Mouse (Mus musculus): Measurements from ENCODE around the gene Zcchc14.
"Not testable (repeated sequence)": the region's sequence is repeated elsewhere in the genome, so short reads cannot be mapped to it uniquely, and the experiment has no call there.

Zcchc14 gene

GRCm38 (mm10) chr8:121620801-121621516, 31.7 kb downstream of the Zcchc14 start:
- DNase-seq = peak; percentile 89 to 90

DNA sequence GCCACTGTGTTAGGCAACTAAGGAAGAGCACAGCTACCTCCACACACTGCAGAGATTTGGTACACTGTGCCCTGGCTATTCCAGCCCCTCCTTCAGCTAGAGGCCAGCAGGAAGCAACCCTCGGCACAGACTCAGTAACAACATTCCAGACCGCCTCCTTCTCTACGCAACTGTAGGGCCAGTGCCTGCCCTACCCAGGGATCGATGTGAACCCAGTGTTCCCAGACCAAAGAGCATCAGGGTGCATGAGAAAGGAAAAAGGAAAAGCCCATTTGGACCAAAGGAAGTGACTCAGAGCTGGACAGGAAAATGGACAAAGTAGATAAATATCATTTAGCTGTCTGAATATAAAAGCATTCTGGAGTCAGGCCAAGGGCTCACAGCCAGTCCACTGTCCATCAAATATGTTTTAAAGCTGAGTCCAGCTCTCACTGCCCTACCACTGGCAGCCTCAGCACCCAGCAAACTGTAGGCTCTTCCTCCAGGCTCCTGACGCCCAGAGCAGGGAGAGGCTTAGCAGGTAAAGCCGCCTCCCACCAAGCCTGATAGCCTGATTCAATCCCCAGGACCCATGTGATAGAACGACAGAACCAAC, 33.2 kb downstream of the Zcchc14 start:
- peak; percentile 87 to 94 for DNase-seq

DNA sequence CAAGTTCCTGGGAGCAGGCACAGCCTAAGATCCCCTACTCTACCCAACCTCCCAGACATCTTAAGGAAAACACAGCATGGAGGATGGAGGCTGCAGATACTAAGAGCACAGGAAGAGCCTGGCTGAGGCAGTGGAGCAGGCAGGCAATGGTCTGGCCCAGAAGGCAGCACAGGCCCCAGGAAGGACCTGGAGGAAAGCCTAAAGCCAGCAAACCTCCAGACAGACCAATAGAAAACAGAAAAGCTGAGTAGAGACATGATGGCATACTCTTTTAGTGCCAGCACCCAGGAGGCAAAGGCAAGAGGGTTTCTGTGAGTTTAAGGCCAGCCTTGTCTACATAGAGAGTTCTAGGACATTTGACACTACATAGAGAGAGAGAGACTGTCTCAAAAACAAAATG, 39.3 kb downstream of the Zcchc14 start:
- DNase-seq = no peak

GRCm38 (mm10) chr8:121609916-121610315, 42.8 kb downstream of the Zcchc14 start:
- no peak for DNase-seq

DNA sequence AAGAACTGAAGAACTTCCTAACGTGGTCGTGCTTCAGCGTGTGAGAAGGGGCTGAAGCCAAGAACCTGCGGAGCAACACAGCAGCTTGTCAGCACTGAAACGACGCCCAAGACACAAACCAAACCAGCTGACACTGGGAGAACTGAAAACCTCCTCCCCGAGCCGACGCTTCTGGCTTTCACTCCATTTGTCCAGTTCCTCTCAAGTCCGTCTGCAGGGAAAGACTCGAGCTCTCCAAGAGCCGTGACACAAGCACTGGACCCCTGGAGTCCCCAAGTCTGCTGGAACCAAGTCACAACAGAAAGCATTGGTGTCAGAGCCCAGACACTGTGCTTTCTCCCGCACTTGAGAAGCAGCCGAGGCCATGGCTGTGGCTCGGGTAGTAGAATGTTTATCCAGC, 43.5 kb downstream of the Zcchc14 start:
- DNase-seq = no peak

DNA sequence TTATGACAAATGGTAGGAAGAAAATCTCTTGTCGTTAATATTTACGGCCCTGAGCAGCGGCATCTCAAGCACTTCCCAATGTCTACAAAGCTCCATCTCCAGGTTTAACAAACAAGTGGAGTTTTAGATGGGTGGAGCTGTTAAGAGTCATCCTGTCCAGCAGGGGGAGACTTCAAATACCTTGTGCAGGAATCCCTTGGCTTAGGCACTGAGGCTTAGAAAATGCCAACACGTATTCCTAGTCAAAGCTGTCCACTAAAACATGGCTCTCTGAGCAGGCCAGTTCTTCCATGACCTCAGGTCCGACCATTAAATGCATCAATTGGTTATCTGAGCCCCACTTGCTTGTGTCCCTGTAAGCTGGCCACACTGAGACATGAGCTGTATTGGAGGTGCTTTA, 45.0 kb downstream of the Zcchc14 start:
- DNase-seq = peak in 1 of 2 experiments; percentile 33

- no peak for DNase-seq
These were observed 48.9 kb downstream of the Zcchc14 start for GRCm38 (mm10) chr8:121603801-121604200.

GRCm38 (mm10) chr8:121602860-121603259, 49.8 kb downstream of the Zcchc14 start:
- DNase-seq = peak; percentile 85 to 87

DNA sequence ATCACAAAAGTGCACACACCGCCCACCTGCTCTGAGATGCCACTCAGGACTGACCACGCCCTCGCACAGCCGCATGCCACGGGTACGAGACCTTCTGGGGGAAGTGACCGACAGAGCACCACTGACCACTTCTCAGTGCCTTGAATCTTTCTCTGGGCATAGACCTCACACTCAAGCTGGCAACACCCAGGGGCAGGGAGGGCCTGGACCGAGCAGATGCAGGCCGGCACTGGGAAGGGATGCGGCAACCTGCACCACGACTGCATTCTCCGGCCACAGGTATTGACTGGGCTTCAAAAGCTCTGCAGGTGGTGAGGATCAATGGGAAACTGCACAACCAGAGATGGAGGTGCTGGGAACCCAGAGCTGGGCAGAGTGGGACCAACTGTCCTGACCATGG, 50.3 kb downstream of the Zcchc14 start:
- no peak for DNase-seq

DNA sequence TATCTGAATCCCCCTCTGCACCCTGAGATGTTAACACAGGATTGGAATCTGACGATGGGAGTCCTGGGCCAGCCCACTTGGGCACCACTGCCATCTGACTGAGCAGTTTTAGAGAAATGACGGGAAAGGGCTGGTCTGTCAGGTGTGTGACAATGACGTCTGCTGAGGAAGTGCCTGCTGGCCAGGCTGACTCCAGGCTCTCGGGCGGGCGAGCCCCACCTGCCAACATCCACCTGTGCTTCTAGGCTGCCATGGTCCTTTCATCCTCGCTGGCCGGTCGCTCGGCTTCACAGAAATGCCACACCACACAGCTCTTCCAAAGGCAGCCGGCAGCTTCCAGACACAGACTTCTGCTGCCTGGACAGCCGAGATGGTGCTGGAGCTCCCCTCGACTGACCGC, 52.9 kb downstream of the Zcchc14 start:
- no peak for DNase-seq

- DNase-seq = peak; percentile 88 to 93
These were observed 53.8 kb downstream of the Zcchc14 start for GRCm38 (mm10) chr8:121598892-121599291.

GRCm38 (mm10) chr8:121598190-121598589, 54.5 kb downstream of the Zcchc14 start:
- no peak for DNase-seq

DNA sequence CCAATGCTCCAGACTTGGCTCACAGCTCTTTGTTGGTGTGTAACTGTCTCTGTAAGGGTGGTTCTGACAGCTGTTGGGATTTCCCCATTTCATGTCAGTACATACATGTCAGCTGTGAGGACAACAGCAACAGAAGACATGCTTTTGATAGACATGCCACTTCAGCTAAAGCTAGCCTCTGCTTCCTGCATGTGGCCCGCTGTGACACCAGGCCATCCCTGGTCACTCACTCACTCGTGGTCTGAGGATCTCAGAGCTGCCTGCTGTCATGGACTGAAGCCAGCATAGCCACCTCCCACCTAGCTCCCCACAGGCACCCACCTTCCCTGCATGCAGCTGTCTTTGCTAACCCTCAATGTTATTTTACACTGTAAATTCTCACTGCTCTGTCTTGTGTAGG, 55.2 kb downstream of the Zcchc14 start:
- not testable (repeated sequence) for DNase-seq

GRCm38 (mm10) chr8:121593983-121594382, 58.7 kb downstream of the Zcchc14 start:
- peak; percentile 77 to 81 for DNase-seq

DNA sequence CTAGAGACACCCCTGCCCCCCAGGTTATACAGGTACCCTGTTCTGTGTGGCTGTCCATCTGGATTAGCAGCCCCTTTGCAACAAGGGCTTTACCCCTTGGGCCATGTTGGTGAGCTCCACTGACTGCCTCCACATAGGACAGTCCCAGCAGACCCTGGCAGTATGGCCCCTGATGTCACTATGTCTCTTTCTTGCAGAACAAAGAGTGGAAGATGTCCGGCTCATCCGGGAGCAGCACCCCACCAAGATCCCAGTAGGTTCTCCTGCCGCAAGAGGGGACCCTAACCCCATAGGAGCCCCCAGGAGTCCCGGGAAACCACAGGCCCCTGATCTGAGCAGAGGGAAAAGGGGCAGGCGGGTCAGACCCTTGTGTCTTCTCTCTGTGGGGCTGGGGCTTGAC, 59.4 kb downstream of the Zcchc14 start:
- no peak for DNase-seq

DNA sequence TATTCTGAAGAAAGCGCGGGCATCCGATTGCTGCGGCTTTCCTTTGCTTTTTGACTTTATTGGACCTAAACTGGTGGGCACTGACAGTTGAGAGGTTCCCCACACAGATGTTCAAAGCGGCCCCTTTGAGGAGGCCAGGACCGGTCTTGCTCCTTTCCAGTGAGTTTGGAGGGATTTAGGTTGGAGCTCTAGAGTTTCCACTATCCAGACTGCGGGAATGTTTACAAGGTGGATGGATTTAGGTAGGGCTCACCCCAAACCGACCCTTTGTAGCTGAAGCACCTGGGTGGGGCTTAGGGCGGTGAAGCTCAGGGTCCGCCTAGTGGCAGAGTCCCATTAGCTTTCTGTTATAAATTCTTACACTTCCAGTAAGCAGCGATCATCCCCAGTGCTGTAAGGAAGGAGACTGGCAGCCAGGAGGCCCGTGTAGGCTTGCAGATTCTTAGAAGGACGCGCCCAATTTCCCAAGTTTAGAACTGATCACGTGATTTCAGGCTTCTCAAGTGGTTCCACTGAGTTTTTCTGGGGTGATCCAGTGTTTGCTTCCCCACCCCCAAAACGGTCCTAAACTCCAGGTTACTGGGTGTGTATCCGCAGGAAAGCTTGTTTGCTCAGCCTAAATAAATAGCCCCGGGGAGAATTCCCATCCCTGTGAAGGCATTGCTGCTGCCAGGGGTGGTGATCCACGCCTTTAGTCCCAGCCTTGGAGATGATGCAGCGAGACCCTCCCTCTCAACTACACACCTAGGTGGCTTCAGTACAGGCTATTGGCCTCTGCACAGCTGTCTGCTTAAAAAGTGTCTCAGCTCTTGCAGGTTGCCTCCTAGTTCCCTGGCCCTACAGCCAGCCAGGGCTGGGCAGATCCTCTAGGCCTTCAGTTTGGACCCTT, 61.3 kb downstream of the Zcchc14 start:
- peak; percentile 63 to 66 for DNase-seq

GRCm38 (mm10) chr8:121590203-121591177, 62.2 kb downstream of the Zcchc14 start, which contains the start of gene Map1lc3b:
TSS of gene Map1lc3b (plus strand) at chr8:121590361.
- DNase-seq = peak; percentile 93 to 96

GRCm38 (mm10) chr8:121589205-121589726, 63.4 kb downstream of the Zcchc14 start:
- no peak for DNase-seq

DNA sequence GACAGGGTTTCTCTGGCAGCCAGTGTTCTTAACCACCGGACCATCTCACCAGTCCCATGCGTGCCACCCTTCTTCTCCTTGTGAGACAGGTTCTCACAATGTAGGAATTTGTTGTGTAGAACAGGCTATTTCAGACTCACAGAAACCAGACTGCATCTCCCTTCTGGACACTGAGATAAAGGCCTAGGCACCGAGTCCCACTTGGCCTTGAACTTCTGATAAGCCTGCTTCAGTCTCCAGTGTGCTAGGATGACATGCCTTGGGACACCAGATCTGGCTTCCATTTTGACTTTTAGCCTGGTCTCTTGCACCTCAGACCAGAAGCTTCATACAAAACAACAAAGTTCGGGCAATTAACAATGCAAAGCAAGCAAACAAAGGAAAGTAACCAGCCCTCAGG, 64.0 kb downstream of the Zcchc14 start:
- no peak for DNase-seq

DNA sequence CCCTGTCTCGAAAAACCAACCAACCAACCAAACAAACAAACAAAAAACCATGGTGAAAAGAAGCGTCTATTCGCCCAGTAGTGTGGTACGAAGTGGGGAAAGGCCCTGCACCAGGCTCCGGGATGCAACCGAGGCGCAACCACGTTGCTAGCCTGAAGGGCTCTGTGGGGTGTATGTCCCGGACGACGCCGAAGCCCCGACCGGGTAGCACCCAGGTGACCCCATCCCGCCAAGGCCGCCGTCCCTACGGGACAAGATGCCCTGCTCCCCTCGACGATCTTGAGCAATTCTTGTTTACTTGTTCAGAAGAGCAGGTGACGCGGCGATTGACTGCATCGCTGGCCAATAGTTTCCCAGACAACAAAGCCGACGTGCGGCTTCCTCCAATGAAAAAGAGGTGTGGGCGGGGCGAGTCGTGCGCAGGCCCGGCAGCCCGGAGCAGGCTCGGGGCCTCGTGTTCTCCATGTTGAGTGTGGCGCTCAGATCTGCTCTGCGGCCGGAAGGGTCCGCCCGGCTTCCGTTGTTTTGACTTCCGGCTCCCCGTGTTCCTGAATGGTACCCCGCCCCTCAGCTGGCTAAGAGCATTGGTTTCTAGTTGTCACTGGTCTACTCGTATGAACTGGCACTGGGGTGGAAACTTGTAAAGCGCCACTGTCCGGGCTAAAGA, 67.4 kb downstream of the Zcchc14 start:
- peak; percentile 100 for DNase-seq

DNA sequence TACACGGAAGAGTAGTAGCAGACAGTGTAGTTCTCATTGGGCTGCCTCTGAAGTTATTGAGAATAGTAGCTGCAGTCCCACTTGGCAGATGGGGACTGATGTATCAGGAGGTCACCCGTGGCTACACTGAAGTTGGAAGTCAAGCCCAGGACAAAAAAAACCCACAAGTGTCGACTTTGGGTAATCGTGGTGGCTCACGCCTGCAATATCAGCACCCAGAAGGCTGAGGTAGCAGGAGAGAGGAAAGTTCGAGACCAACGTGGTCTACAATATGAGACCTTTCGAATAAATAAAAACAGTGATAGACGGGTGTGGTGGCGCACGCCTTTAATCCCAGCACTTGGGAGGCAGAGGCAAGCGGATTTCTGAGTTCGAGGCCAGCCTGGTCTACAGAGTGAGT, 68.0 kb downstream of the Zcchc14 start:
- no peak for DNase-seq
